Mouse (Mus musculus): ENCODE measurements around the gene Cchcr1.

DNA sequence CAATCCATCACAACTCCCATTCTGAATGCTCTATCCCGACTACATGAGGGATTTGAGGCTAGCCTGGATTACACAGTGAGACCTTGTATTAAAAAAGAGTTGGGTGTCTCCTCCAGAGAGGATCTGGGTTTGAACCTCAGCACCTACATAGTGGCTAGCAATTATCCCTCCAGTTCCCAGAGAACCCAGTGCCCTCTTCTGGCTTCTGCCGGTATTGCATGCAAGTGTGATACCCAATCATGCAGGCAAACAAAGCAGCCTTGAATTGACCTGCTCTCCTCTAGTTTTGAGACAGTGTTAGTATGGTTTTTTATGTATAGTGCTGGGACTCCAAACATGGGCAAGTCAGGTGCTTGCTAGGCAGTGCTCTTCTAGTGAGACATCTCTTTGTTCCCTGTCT, 3.0 kb upstream of the Cchcr1 start:
- TF ChIP-seq CTCF (IDR thresholded peaks at IDR 0.05; ENCODE audit: low read depth, low read length) (peak; percentile 70), EP300 (IDR thresholded peaks at IDR 0.05; ENCODE audit: insufficient read depth, low read depth, low read length) (no peak)

Data from ES-Bruce4 (cell line).